Mouse (Mus musculus) testis, postnatal 10 days (tissue): ENCODE results near the gene Olfr635.
A peak's percentile ranks its signal among the peaks of the same experiment; 100 is the strongest.
"Not testable (repeated sequence)": the region's sequence is repeated elsewhere in the genome, so short reads cannot be mapped to it uniquely, and the experiment has no call there.

Source experiments
- DNase-seq: peaks from one replicate; pipeline ENCODE4 v3.0.0; 2021; ENCODE audit warnings: low spot score

The Olfr635 gene

DNA sequence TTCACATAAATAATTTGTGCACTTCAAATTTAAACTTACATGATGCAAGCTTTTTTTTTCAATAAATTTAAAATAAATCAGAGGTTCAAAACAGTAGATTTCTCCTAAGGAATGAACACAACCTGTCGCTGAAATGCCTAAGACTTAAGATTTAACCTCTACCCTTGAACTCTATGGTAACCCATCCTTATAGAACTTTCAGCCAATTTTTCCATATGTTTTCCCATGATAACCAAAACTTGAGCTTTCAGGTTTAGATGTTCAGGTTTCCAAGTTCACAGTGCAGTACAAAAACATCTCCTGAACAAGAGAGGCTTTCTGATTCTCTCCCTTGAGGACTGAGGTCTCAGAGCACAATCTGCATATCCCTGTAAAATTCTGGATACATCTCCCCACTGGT is at the start of gene Olfr635:
TSS of gene Olfr635 (plus strand) at position 301 of the 400 bp plus-strand sequence.
- DNase-seq: no peak

DNA sequence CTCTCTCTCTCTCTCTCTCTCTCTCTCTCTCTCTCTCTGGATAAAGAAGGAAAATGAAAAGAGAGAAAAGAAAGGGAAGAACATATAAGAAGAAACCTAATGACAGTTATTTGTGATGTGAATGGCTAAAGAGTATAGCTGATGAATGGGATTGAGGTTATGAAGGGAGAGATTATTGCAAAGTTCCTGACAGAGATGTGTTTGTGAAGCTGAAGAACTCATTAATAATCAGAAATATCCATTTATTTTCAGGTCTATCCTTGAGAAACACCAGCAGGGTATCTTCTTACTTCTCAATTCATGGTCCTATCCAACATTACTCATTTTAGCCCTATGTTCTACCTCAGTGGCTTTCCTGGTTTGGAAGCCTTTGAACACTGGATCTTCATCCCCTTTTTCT is 42.4 kb upstream of the Olfr635 start, which contains the start of gene Olfr631:
TSS of gene Olfr631 (plus strand) at position 301 of the 400 bp plus-strand sequence.
- DNase-seq: no peak

DNA sequence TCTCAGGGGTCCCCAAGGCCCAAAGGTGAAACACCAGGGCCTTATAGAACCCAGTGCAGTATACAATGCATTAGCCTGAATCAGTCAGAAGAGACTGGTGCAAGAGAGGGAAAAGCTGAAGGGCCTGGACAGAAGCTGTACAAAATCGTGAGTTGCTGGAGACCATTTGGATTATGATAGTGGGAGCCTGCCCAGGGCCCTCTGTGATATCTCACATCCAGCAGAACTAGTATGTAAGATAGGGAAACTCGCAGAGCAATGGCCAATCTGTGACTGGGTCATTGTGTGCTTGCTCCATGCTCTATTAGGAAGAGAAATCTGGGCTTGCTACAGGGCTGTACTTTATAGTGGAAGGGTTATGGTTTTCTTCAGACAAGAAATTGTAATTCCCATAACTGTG is 36.7 kb upstream of the Olfr635 start, which contains the start of gene Olfr632:
TSS of gene Olfr632 (plus strand) at position 84 of the 400 bp plus-strand sequence.
- no peak for DNase-seq

DNA sequence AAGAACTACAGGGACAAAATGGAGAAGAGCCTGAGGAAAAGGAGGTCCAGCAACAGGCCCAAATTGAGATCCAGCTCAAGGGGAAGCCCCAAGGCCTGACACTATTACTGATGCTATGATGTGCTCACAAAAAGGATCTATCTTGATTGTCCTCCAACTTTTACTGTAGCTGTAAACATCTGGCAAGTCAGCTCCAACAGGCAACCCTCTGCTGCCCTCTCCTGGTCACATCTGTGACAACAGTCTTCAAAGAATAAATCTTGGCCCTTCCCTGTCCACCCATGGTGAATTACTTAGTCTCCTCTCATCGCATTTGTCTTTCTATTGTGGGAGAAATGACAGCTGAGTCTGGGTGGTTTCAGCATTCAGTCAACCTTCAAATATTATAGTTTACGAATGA is 28.2 kb upstream of the Olfr635 start:
- peak; percentile 61 for DNase-seq

DNA sequence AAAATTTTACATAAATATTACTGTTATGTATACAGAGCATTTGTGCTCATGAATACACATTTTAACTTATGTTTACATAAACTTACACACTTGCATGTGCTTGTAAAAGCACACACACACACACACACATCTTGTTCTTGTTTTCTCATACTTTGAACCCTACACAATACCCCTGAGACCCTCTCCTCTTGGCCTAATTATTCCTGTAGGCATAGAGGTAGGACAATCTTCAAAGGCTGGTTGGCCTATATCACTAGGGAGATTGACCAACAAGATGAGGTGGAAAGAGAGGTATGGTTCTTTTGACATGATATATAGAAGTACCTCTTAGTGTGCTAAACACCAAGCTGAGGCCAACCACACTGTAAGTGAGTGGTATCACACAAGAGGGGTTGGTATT is 26.8 kb upstream of the Olfr635 start, which contains the start of gene Olfr633:
TSS of gene Olfr633 (plus strand) at position 301 of the 400 bp plus-strand sequence.
- DNase-seq: no peak

DNA sequence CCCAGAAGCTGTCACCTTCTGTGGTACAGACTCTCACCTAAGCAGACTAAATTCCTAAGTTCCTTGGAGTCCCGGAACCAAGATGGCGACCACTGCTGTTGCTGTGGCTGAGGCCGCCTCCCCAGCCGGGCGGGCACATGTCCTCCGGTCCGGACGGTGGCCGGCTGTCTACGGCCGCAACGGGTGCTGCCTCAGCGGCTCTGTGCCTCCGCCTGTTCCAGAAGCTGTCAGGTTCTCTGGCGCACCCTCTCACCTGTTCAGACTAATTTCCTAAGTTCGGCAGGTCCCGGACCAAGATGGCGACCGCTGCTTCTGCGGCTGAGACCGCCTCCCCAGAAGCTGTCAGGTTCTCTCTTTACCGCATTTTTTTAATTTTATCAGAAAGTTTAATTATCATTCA is 4.1 kb upstream of the Olfr635 start:
- not testable (repeated sequence) for DNase-seq

DNA sequence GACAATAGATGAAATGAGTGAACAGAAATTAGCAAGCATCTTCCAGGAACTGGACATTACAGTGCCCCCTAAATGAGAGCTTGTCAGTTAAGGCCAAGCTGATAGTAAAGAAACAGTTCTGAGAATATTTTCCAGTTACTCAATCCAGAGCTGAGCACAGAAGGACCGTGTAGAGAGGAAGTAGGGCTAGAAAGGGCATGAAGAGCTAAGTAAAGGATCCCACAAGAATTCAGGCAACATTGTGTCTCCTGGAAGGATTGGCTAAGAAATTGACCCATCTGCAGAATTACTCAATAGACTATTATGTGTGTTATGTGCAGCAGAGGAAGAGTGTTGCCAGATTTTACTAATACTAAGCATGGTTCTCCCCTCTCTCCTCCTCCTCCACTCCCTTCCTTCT is 830 bp downstream of the Olfr635 start:
- no peak for DNase-seq

DNA sequence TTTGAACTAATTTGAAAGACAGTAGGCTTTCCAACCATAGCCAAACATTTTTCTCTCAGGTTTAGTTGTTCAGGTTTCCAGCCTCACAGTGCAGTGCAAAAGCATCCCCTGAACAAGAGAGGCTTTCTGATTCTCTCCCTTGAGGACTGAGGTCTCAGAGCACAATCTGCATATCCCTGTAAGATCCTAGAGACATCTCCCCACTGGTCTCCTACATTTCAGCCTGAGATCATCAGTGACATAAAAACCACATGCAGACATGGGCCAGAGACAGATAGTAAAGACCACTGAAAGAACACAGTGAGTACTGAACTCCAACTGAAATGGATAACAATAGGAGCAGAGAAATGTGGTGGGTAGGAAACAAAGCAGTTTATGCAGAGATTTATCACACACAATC is 27.5 kb downstream of the Olfr635 start, which contains the start of gene Olfr638:
TSS of gene Olfr638 (plus strand) at position 301 of the 400 bp plus-strand sequence.
- no peak for DNase-seq

DNA sequence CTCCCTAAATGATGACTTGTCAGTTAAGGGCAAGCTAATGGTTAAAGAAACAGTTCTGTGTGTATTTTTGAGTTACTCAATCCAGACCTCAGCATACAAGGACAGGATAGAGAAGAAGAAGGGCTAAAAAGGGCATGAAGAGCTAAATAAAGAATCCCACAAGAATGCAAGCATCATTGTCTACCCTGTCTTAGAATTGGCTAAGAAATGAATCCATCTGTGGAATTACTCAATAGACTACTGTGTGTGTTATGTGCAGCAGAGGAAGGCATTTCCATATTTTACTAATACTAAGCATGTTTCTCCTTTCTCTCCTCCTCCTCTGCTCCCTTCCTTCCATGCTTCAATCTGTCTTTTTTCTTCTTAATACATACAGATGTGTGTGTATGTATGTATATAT is 28.2 kb downstream of the Olfr635 start:
- DNase-seq: no peak

DNA sequence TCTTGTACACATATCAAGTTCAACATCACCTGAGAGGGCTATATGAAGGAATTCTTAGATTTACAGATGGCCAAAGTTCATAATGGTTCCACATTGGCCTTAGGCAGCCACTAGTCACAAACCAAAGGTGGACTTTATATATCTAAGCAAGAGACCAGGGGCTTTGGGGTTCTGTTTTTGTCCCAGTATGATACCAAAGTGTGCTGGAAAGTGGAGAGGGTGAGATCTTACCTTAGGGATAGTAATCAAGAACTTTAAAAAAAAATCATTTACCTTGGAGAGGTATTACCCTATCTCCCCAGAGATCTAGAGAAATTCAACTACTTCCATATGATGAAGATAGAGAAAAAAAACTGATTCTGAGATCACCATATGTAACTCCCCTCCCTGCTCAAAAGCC is 46.3 kb downstream of the Olfr635 start, which contains the start of gene Olfr639:
TSS of gene Olfr639 (minus strand) at position 101 of the 400 bp plus-strand sequence.
- no peak for DNase-seq

DNA sequence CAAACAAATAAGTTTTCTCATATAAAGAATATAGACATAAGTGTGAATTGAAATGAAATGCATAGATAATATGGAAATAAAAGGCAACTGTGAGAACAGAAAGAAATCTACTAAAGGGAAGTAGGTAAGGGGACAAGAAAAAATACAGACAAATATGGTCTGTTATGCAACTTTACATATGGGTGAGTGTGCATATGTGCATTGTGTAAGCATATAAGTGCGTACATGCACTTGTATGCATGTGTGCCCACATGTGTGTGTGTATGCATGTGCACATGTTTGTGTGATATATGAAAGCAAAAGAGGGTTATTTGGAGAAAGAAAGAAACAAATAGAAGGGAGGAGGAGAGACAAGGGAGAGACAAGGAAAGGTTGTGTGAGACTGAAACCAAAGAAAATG is 48.0 kb downstream of the Olfr635 start:
- no peak for DNase-seq

DNA sequence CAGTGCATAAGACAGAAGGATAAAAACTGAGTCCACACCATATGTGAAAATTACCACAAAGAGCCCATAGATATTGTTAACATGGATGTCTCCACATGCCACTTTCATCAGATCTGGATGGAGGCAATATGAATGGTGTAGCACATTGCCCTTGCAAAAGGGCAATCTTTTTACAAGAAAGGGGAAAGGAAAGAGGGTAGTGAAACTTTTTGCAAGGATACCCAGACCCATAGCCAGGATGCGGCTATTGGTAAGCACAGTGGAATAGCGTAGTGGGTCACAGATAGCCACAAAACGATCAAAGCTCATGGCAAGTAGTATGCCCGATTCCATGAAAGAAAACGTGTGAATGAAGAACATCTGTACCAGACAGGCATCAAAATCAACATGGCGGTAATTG is 50.7 kb downstream of the Olfr635 start:
- DNase-seq: no peak

DNA sequence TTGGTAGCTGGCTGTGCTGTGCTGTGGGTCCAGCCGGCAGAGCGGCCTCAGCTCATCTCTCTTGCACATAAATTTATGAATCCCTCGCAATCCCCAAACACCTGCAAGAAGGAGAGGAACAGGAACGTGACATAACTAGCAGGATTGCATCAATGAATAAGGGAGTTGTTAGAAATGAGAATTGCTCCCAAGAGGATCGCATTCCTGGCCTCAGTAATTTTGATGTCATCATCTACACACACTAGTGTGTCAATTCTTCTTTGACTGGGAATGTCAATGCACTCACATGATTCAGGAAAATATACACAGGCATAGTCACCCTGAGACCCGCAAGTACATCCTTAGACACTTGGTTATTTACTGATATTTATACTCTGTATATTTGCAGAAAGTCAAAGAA is 54.5 kb downstream of the Olfr635 start, which contains the start of gene Olfr640:
TSS of gene Olfr640 (minus strand) at position 101 of the 400 bp plus-strand sequence.
- no peak for DNase-seq

DNA sequence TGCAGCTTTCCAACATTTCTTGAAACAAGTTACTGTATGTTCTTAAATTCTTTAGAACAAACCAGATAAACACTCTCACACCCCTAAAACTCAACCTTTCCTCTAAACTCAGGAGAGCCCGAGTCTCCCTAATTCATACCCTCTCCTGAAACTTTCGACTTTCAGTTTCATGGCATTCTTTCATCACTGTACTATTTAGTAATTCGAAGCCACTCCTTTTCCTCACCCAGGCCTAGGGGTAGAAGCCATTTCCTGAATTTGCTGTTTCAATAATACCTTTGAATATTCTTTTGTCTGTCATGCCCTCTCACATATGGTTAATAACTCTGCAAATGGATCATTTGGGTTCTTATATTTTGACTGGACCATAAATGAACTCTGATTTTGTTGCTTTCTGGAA is 56.0 kb downstream of the Olfr635 start:
- no peak for DNase-seq

DNA sequence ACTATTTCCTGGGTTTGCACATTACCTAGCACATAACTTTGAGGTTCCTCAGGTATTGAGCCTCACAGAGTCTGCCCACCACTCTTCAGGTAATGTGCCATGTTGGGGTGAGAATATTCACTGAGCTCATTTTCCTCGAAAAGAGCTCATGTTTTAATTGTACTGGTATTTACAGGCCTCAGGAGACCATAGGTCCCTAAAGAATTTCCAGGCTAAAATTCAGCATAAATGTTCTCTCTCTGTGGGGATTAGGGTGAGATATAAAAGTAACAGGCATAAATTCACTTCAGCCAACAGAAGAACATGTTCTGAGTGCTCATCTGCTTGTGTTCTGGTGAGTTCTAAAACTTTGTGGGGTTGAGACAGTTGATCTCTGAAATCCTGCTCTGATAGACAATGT is 64.2 kb downstream of the Olfr635 start, which contains the start of gene Olfr641:
TSS of gene Olfr641 (plus strand) at position 301 of the 400 bp plus-strand sequence.
- DNase-seq: no peak
